Mouse (Mus musculus): ENCODE measurements around the gene Slk. TPM values are rescaled to one million over a fixed set of nuclear protein-coding genes. Genes with fewer than 3 reads are reported as not detected.

The Slk gene
- total RNA-seq (2021), result 49.2 and 56.9 TPM in 2 replicates
- long read RNA-seq, full-length matches to known transcripts, result 7 of 22 reads
- long read RNA-seq, partial matches to known transcripts, result 11 of 22 reads
- long read RNA-seq, other reads (novel, unspliced or antisense), result 4 of 22 reads

GRCm38 (mm10) chr19:47579225-47579787, at the start of gene Slk:
Gene Slk, plus strand, starts transcription at chr19:47579678.
- DNase-seq, result peak; percentile 84

DNA sequence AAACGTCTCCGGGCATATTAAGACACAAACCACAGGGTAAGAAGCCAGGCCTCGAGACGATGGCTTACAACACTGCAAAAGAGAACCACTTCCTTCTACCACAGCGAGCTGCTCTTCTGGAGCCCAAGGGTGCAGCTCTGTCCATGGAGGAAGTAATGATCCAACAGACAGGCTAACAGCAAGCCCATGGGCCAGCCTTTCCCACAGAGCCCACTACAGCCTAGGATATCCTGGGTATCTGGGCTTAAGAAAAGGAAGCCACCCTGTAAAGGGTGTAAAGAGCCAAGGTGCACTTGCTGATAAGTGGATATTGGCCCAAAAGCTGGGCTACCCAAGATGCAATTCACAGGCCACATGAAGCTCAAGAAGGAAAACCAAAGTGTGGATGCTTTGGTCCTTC, 48.2 kb upstream of the Slk start:
- DNase-seq, result no peak

- DNase-seq, result no peak
Observed at GRCm38 (mm10) chr19:47532449-47532848, 47.0 kb upstream of the Slk start.

DNA sequence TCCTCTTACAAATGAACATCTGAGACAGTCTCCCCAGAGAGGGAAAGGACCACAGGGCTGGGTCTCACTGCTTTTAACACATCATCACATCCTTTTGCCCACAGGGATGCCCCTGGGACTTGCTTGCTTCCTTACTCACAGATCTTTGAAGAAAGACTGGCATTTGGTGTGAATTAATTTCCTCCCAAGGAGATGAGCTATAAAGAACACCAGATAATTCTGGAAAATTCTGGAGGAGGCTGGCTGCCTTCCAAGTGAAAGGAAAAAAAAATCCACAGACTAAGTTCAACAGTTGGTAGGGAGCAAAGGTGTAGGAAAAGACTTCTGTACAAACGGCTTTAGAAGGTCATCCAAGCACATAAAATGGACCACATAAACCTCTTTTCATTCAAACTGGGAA, 45.3 kb upstream of the Slk start:
- no peak for DNase-seq

GRCm38 (mm10) chr19:47536521-47537299, 42.8 kb upstream of the Slk start:
- DNase-seq, result peak; percentile 99

- DNase-seq, result no peak
Observed at GRCm38 (mm10) chr19:47537300-47537792, 42.1 kb upstream of the Slk start, which contains the start of gene Stn1. Gene Stn1, minus strand, starts transcription at chr19:47537507.

DNA sequence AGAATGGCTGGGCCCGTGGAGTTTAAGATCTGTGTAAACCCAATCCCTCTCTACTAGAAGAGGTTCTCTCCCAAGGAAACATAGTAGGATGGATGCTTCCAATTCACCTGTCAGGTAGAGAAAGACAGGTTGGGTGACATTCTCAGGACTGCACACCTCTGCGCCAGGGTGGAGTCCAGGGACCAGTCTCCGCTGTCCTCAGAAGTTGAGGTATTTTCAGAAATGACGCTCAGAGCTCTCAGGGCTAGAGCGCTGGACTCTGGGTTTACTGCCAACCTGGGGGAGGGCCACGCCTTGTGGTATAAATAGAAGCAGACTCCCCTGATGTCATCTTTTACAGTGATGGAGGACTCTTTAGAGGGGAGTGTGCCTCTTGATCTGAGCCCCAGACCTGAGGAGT, 41.6 kb upstream of the Slk start:
- DNase-seq, result no peak

GRCm38 (mm10) chr19:47538801-47539200, 40.7 kb upstream of the Slk start:
- DNase-seq, result no peak

GRCm38 (mm10) chr19:47542441-47542840, 37.0 kb upstream of the Slk start:
- no peak for DNase-seq

DNA sequence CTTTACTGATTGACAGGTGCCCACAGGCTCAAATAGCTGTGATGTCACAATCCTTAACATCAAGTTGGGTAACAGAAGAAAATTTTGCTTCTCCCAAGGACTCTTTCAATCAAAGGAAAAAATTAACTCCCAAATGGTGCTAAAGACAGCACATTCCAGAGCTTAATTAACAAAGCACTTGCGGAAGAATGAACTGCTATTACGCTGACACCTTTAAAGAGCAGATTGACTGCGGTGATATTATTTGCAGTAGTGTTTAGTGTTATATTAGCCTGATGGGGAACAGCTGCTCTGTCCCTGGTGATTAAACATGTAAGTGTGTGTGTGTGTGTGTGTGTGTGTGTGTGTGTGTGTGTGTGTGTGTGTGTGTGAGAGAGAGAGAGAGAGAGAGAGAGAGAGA, 34.4 kb upstream of the Slk start:
- no peak for DNase-seq

- DNase-seq, result no peak
Observed at GRCm38 (mm10) chr19:47545528-47545927, 34.0 kb upstream of the Slk start.

DNA sequence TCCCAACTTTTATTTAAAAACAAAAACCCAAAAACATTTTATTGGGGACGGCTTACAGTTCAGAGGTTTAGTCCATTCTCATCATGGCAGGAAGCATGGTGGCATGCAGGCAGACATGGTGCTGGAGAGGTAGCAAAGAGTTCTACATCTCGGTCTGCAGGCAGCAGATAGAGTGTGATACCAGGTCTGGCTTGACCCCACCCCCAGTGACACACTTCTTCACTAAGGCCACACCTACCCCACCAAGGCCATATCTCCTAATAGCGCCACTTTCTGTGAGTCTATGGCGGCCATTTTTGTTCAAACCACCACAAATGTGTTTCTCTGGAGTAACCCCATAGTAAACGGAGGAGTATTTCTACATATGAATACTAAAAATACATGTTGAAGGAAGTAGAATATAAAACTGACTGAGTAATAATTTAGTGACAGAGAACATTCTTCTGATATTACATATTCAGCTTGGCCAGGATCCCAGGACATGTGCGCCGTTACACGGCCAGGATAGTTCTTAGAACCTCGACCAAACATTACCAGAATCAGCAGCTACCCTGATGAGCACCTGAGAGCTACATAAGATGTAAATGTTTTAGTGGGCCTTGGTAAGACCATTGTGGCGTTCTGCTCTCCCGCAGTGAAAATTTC, 30.9 kb upstream of the Slk start:
- no peak for DNase-seq

GRCm38 (mm10) chr19:47549174-47549573, 30.3 kb upstream of the Slk start:
- DNase-seq, result no peak

GRCm38 (mm10) chr19:47549584-47549983, 29.9 kb upstream of the Slk start:
- no peak for DNase-seq

GRCm38 (mm10) chr19:47559145-47559544, 20.3 kb upstream of the Slk start:
- no peak for DNase-seq

DNA sequence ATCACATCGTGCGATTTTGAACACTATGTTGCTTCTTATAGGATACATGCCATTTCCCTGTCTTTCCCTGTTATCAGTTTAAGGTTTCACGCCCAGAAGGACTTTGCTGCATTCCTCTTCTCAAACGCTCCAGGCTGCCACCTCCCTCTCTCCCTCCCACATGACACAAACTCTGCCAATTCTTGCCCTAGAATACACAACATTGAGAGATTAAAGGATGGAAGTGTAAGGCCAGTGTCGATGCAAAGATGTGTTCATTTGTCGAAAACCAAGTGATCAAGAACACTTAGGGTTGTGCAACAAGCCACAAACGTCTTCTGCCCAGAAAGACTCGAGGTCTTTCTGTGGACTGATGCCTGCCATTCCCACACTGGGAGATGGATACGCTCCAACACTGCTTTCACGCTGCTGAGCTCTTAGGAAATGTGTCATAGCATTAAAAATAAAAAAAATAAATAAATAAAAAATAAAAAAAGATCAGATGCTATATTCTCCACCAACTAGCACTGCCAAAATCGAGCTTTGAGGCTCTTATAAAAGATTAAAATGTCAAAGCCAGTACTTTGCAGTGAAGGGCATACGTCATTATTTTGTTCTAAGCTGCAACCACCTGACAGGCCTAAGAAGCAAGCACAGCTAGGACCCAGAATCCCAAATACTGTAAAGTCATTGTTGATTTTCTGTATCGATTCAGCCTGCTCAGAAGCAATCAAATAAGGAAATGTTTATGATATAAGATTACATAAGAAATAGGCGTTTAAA, 19.5 kb upstream of the Slk start:
- no peak for DNase-seq

DNA sequence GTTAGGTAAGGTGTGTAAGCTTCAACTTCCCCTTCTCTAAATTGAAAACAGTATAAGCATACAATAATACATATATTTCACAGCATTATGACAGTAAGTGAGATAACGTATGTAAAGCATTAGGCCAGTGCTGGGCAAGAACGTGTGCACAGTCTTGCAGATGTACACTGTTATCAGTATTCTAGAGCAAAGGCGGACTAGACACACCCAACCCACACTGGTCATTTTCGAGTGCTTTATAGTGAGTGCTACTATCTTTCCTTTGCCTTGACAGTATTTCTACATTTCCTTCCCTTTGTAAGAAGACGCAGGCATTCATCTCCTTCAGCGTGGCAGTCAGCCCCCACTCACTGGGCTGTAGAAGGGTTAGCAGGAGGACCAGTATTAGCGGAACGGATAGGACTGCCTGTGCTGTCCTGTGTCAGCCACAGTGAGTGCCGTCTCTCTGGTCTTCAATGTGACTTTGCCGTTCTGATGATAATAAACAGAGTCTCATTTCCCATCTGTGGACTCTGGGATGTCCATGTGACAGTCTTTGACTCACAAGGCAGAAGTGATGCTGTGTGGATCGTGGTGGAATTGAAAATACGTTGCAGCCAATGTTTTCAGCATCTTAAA, 18.8 kb upstream of the Slk start:
- no peak for DNase-seq

DNA sequence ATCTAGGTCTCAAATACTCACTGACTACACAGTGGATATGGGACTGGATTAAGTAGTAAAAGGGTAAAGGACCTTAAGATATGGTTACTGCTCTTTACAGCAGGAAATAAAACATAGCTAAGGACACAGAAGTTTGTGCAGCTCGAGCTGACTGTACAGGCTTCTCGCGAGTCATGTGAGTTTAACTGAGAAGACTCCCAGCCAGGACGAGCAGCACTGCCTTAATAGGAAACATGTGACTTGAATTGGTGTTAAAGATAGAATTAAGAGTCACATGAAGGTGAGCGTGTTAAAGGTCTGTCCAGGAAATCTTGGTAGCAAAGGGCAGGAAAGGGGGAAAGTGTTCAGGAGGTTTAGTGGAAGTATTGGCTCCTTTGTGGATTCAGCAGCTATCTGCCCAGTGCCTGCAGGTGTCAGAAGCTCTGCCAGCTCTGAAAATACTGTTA, 17.5 kb upstream of the Slk start:
- no peak for DNase-seq

DNA sequence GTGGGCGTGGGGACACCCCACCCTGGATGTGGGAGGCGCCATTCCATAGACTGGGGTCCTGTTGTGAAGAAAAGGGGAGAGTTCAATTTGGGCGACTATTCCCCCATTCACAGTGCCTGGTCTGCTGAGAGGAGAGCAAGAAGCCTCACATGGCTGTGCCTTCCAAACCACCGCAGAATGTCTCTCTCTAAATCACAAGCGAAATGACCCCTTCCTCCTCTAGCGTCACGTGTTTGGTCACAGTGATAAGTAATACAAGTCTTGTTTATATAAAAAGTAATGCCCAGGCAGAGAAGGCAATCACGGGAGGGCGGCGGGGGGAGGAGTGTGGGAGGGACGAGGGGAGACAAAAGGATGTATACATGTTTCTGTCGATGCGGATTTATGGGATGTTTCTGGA, 15.8 kb upstream of the Slk start:
- DNase-seq, result no peak

DNA sequence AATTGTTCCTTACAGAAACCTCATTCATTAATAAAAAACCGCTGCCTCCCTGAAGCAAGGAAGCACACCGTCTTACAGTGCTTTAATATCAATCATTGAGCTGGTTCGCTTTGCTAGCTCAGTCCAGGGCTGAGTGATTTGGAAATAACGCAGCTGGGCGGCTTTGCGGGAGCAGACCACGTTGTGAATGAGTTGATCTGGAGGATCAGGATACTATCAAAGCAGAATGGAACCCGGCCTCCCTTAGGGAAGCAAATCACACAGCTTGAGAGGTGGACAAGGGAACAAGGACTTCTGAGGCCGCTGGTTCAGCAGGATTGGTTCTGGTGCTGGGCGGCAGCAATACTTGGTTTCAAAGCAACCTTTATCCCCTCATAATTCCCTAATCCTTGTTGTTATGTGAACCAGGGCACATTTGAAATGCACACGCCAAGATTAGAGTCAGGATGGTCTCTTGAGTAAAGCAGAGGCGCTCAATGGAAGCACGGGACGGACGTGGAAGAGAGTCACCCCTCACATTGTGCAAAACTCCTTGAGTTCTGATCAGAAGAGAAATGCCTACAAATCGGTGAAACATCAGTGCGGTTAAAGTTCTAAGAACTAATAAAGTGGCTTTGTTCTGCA, 14.3 kb upstream of the Slk start:
- no peak for DNase-seq

GRCm38 (mm10) chr19:47565994-47566393, 13.5 kb upstream of the Slk start:
- no peak for DNase-seq
